In genomic region chr6:100998285-100998684, GRCm38 (mm10) we compare ENCODE assay signal across 22 mouse cellular contexts.
"Had no signal": no experiment of that assay in that cellular context is flagged by ENCODE, and none has a peak within 500 bp of the region (broad histone marks: within the 10 kb centered on the region; RNA-seq: fewer than 3 reads in every experiment).

No protein-coding gene starts in this region.

- H3K9me3 ChIP-seq: kidney, embryonic 15.5 days; limb, embryonic 12.5 days; limb, embryonic 15.5 days; midbrain, embryonic 10.5 days; midbrain, embryonic 13.5 days; neural tube, embryonic 13.5 days; stomach, embryonic 15.5 days had no signal

- H3K36me3 ChIP-seq: kidney, embryonic 15.5 days; limb, embryonic 12.5 days; limb, embryonic 15.5 days; midbrain, embryonic 10.5 days; midbrain, embryonic 13.5 days; neural tube, embryonic 13.5 days; stomach, embryonic 15.5 days had no signal

- DNase-seq: kidney, postnatal 10 days; kidney, postnatal 4 days; left cerebral cortex, postnatal 4 days; liver, postnatal 0 days; lung, embryonic 14.5 days; retina, postnatal 1 day; right cerebral cortex, postnatal 25 days; spleen, adult 18-20 months; thymus, postnatal 25 days had no signal

- H3K9ac ChIP-seq: kidney, embryonic 15.5 days; limb, embryonic 12.5 days; limb, embryonic 15.5 days; liver, embryonic 14.5 days; liver, postnatal 0 days; lung, embryonic 14.5 days; midbrain, embryonic 13.5 days; neural tube, embryonic 13.5 days; stomach, embryonic 15.5 days had no signal

- H3K4me1 ChIP-seq: kidney, embryonic 15.5 days; limb, embryonic 15.5 days; megakaryocyte, embryonic 14.5 days; stomach, embryonic 15.5 days had no signal

- H3K27me3 ChIP-seq: kidney, embryonic 15.5 days; limb, embryonic 12.5 days; limb, embryonic 15.5 days; megakaryocyte, embryonic 14.5 days; midbrain, embryonic 13.5 days; stomach, embryonic 15.5 days had no signal

- ATAC-seq: liver, postnatal 0 days; lung, postnatal 0 days; midbrain, embryonic 13.5 days; midbrain, embryonic 16.5 days had no signal

- H3K27ac ChIP-seq: kidney, embryonic 15.5 days; limb, embryonic 12.5 days; limb, embryonic 15.5 days; liver, embryonic 14.5 days; midbrain, embryonic 10.5 days; midbrain, embryonic 13.5 days; neural tube, embryonic 13.5 days; stomach, embryonic 15.5 days had no signal

- H3K4me3 ChIP-seq: kidney, embryonic 15.5 days; limb, embryonic 12.5 days; limb, embryonic 15.5 days; midbrain, embryonic 10.5 days; midbrain, embryonic 13.5 days; myocyte; neural tube, embryonic 13.5 days; stomach, embryonic 15.5 days had no signal

- H3K4me2 ChIP-seq: kidney, embryonic 15.5 days; limb, embryonic 12.5 days; limb, embryonic 15.5 days; liver, embryonic 11.5 days; lung, embryonic 14.5 days; midbrain, embryonic 13.5 days; neural tube, embryonic 13.5 days; stomach, embryonic 15.5 days had no signal
